Mouse (Mus musculus) midbrain, postnatal 0 days (tissue): ENCODE results near the gene Pcp2. TPM values are rescaled to one million over a fixed set of nuclear protein-coding genes. Genes with fewer than 3 reads are reported as not detected.

Source experiments
- ATAC-seq: fragments of 200-750 bp; cut with Nextera tagmentation; 2 replicates; pipeline ENCODE4 v1.8.0; 2017; ENCODE audit warnings: moderate number of reproducible peaks, mild to moderate bottlenecking, moderate TSS enrichment, moderate library complexity; ENCODE audit not compliant: low FRiP score
- DNase-seq: peaks from one replicate; pipeline ENCODE4 v3.0.0-alpha.2; 2015; ENCODE audit warnings: low spot score
- H3K27ac ChIP-seq: fragments of 300-500 bp; sonication (generic); 2 replicates; pipeline ENCODE4 v1.5.1; 2014; ENCODE audit warnings: low read depth, mild to moderate bottlenecking, low read length, mixed read lengths
- H3K27me3 ChIP-seq: fragments of 300-500 bp; sonication (generic); 2 replicates; pipeline ENCODE4 v1.6.1; 2014; ENCODE audit warnings: low read length, control low read depth, mixed read lengths; ENCODE audit not compliant: insufficient read depth
- H3K36me3 ChIP-seq: fragments of 300-500 bp; sonication (generic); 2 replicates; pipeline ENCODE4 v1.6.1; 2014; ENCODE audit warnings: low read length, control low read depth, mixed read lengths; ENCODE audit not compliant: insufficient read depth
- H3K4me1 ChIP-seq: fragments of 300-500 bp; sonication (generic); 2 replicates; pipeline ENCODE4 v1.6.1; 2014; ENCODE audit warnings: mild to moderate bottlenecking, control low read depth, antibody characterized with exemption, low read length, mixed read lengths; ENCODE audit not compliant: insufficient read depth
- H3K4me2 ChIP-seq: fragments of 300-500 bp; sonication (generic); 2 replicates; pipeline ENCODE4 v1.6.1; 2014; ENCODE audit warnings: low read depth, mild to moderate bottlenecking, low read length, mixed read lengths; ENCODE audit not compliant: poor library complexity, severe bottlenecking
- H3K4me3 ChIP-seq: fragments of 300-500 bp; sonication (generic); 2 replicates; pipeline ENCODE4 v1.5.1; 2014; ENCODE audit warnings: low read depth, mild to moderate bottlenecking, low read length, moderate library complexity
- H3K9ac ChIP-seq: fragments of 300-500 bp; sonication (generic); replicated peaks from 2 replicates; pipeline ENCODE4 v1.6.1; 2014; ENCODE audit warnings: mild to moderate bottlenecking, low read length, moderate library complexity, mixed read lengths; ENCODE audit not compliant: poor library complexity, severe bottlenecking
- H3K9me3 ChIP-seq: fragments of 300-500 bp; sonication (generic); 2 replicates; pipeline ENCODE4 v1.6.1; 2016; ENCODE audit warnings: low read length, control low read depth
- CTCF ChIP-seq: IDR thresholded peaks from 2 replicates; pipeline ENCODE4 v1.5.1; 2016; ENCODE audit warnings: antibody characterized with exemption, mild to moderate bottlenecking
- WGBS: fragments of 180-500 bp; shearing (Covaris S2); extraction: QIAGEN DNeasy Blood & Tissue Kit; methylation state at CpG from one replicate; pipeline ENCODE4 v1.1.7; 2014; 5-methylcytosine and 5-hydroxymethylcytosine counted together
- polyA plus RNA-seq: library from polyadenylated mRNA; unstranded; fragments of >200 nt; fragmentation: Nextera tagmentation; extraction: Ambion mirVana; gene quantifications from 2 replicates; pipeline ENCODE4 v1.2.1, GENCODE M21; 2015
- total RNA-seq: library from RNA; depleted of rRNA; stranded (reverse); fragments of >200 nt; gene quantifications from 2 replicates; pipeline ENCODE4 v1.2.3, GENCODE M21; 2014; rRNA removed

Pcp2 gene
- 10.4 and 33.2 TPM in 2 replicates for total RNA-seq
- 0.83 and 1.1 TPM in 2 replicates for polyA plus RNA-seq

GRCm38 (mm10) chr8:3625445-3625844 is at the start of gene Pcp2:
Gene Pcp2 (minus strand): TSS chr8:3625545.
- Histone ChIP-seq H3K27ac (no peak within 1 kb of the TSS), H3K9me3 (no peaks in the 10 kb centered on the region), H3K36me3 (no peaks in the 10 kb centered on the region), H3K4me1 (0 out of 2 replicates have a peak, but pooled peaks cover 3% of the 10 kb centered on the region), H3K9ac (no peak within 1 kb of the TSS), H3K4me2 (no peak within 1 kb of the TSS), H3K4me3 (no peak within 1 kb of the TSS), H3K27me3 (peaks cover 9% of the 10 kb centered on the region; the same call in 1 of the 2 replicates)
- no peak for ATAC-seq
- no peak for DNase-seq
- 63% methylated on average over 1 of the region's 1 CpGs for WGBS
- TF ChIP-seq CTCF, result no peak

GRCm38 (mm10) chr8:3674671-3675070 is 49.3 kb upstream of the Pcp2 start:
- no peak for DNase-seq
- no peak for TF ChIP-seq CTCF
- peaks cover 8% of the 10 kb centered on the region for H3K36me3 ChIP-seq
- no peak overlapping the region for H3K9ac ChIP-seq
- 0 out of 2 replicates have a peak, but pooled peaks cover 2% of the 10 kb centered on the region for H3K4me1 ChIP-seq
- no peak overlapping the region for H3K27ac ChIP-seq
- WGBS, result 51% methylated on average over 3 of the region's 3 CpGs
- no peaks in the 10 kb centered on the region for H3K27me3 ChIP-seq
- H3K9me3 ChIP-seq, result no peaks in the 10 kb centered on the region
- ATAC-seq, result no peak
- H3K4me2 ChIP-seq, result no peak overlapping the region
- H3K4me3 ChIP-seq, result no peak overlapping the region

DNA sequence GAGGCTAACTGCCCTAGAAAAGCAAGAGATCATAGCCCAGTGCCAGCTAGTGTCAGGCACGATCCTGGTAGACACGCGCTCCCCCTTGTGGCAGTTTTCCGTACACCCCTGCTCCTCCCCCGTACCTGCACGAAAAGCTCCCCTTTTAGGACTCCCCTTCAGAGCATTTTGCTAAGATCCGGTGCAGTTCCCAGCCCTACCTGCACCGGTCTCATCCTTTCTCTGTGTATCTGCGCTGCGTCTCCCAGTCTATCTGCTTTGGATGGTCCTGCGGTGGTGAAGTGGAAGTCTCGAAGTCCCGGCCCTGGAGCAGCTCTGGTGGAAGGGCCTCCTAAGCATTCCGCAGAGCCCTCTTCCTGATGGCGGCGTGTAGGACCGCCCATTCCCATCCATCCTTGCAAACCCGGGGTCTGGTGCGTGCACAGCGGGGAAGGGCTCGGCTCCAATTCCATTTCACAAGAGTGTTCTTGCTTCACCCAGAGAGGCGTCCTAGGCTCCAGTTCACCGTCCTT is 46.7 kb upstream of the Pcp2 start, which contains the start of gene Fcor:
Gene Fcor (minus strand): TSS at position 383 of the 512 bp plus-strand sequence.
- Histone ChIP-seq H3K4me3 (peak within 1 kb of the TSS; percentile 40), H3K4me2 (peak within 1 kb of the TSS; percentile 61), H3K36me3 (no peaks in the 10 kb centered on the region), H3K9me3 (no peaks in the 10 kb centered on the region), H3K27me3 (no peaks in the 10 kb centered on the region), H3K9ac (peak within 1 kb of the TSS; percentile 66), H3K4me1 (no peaks in the 10 kb centered on the region), H3K27ac (peak within 1 kb of the TSS; percentile 71)
- ATAC-seq (peak; percentile 86), DNase-seq (peak; percentile 87)
- WGBS, result under 1% methylated on average over 23 of the region's 23 CpGs
- peak; percentile 90 for TF ChIP-seq CTCF

- WGBS, result 84% methylated on average over 2 of the region's 2 CpGs
- no peak for DNase-seq
- no peak overlapping the region for H3K27ac ChIP-seq
Measured at GRCm38 (mm10) chr8:3670388-3670787, 45.0 kb upstream of the Pcp2 start.

DNA sequence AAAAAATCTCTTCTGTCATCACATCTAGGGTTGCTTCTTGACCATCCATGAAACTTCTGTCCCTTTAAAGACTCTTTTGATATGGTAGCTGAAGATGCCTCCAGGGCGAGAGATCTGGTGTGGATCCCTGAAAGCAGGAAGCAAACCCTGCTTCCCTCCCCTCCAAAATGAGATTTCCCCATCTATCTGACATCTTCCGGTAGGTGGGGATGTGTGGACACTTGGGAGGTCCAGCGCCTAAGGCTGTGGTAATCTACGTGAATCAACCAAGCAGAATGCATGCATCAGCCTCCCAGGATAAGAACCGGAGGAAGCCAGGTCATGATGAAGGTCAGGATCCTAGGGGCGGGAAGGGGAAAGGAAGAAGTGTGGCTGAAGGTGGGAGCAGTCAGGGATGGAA is 40.2 kb upstream of the Pcp2 start, which contains the start of gene Mcemp1:
Gene Mcemp1 (plus strand): TSS at position 248 of the 400 bp plus-strand sequence.
- ATAC-seq (no peak), DNase-seq (no peak)
- Histone ChIP-seq H3K27me3 (no peaks in the 10 kb centered on the region), H3K9me3 (no peaks in the 10 kb centered on the region), H3K4me2 (no peak within 1 kb of the TSS), H3K36me3 (no peaks in the 10 kb centered on the region), H3K9ac (no peak within 1 kb of the TSS), H3K4me3 (no peak within 1 kb of the TSS), H3K4me1 (no peaks in the 10 kb centered on the region), H3K27ac (no peak within 1 kb of the TSS)
- WGBS, result 80% methylated on average over 6 of the region's 6 CpGs
- no peak for TF ChIP-seq CTCF

More at GRCm38 (mm10) chr8:3670388-3670787, 45.0 kb upstream of the Pcp2 start:
- H3K4me2 ChIP-seq, result no peak overlapping the region
- no peak for TF ChIP-seq CTCF
- no peaks in the 10 kb centered on the region for H3K27me3 ChIP-seq
- no peaks in the 10 kb centered on the region for H3K4me1 ChIP-seq
- no peak for ATAC-seq
- no peaks in the 10 kb centered on the region for H3K36me3 ChIP-seq
- no peak overlapping the region for H3K9ac ChIP-seq
- H3K9me3 ChIP-seq, result no peaks in the 10 kb centered on the region
- no peak overlapping the region for H3K4me3 ChIP-seq

DNA sequence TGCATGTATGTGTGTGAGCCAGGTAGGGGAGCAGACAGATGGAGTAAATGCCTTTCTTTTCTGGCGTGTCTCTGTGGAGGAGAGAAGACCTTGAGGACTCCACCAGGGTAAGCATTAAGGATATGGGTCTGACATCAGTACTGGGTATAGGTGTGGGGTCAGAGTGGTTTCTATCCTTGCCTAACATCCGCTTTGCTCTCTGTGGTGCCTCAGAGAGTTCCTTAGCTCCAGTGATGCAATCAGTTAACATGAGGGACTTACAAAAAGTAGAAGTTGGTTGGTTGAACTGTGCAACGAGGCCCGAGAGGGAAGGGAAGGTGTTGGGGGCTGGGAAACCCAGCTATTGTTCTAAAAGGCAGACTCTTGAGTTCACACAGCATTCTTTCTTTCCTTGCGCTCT is 39.1 kb upstream of the Pcp2 start:
- 63% methylated on average over 5 of the region's 5 CpGs for WGBS
- Histone ChIP-seq H3K4me2 (no peak overlapping the region), H3K4me1 (no peaks in the 10 kb centered on the region)

More for the DNA sequence above, 39.1 kb upstream of the Pcp2 start:
- DNase-seq, result no peak
- Histone ChIP-seq H3K9me3 (no peaks in the 10 kb centered on the region), H3K27me3 (no peaks in the 10 kb centered on the region), H3K27ac (no peak overlapping the region), H3K36me3 (no peaks in the 10 kb centered on the region), H3K9ac (no peak overlapping the region), H3K4me3 (no peak overlapping the region)
- TF ChIP-seq CTCF, result no peak
- no peak for ATAC-seq
